In the genomic region with DNA sequence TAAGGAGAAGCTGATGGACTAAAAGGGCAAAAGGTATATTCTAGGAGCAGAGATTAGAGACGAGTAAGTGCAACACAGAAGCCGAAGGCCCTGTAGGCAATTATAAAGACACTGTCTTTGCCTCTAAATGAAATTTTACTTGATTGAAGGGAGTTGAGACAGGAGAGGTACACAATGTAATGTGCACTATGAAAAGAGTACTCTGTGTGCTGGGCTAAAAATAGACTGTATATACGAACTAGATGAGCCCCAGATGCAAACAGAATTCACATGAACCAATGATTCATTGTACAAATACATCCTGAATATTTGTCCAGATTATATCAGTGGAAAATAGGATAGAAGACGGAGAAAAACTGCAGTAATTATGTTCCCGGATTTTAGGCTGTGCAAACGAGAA, we compare ENCODE assay signal across 18 mouse cellular contexts. TPM values are rescaled to one million over a fixed set of nuclear protein-coding genes. Genes with fewer than 3 reads are reported as not detected.
"Had no signal": no experiment of that assay in that cellular context is flagged by ENCODE, and none has a peak within 500 bp of the region (broad histone marks: within the 10 kb centered on the region; RNA-seq: fewer than 3 reads in every experiment).

No protein-coding gene starts in this region.

- H3K27ac ChIP-seq: kidney, postnatal 0 days; limb, embryonic 12.5 days; liver, embryonic 14.5 days; midbrain, embryonic 12.5 days; neural tube, embryonic 15.5 days had no signal

- H3K36me3 ChIP-seq: limb, embryonic 12.5 days; midbrain, embryonic 12.5 days; neural tube, embryonic 15.5 days had no signal

- H3K9ac ChIP-seq: limb, embryonic 12.5 days; liver, embryonic 14.5 days; midbrain, embryonic 12.5 days; neural tube, embryonic 15.5 days had no signal

- H3K27me3 ChIP-seq: limb, embryonic 12.5 days; neural tube, embryonic 15.5 days had no signal

- H3K9me3 ChIP-seq: limb, embryonic 12.5 days; midbrain, embryonic 12.5 days; neural tube, embryonic 15.5 days had no signal

- DNase-seq: kidney, adult 8-10 months; kidney, postnatal 36 days; layer of hippocampus, adult 9-11 months; layer of hippocampus, postnatal 36 days; right cerebral cortex, adult 18-20 months; right cerebral cortex, postnatal 25 days; thymus, adult 18-20 months; thymus, postnatal 14 days had no signal

- H3K4me1 ChIP-seq: limb, embryonic 12.5 days; midbrain, embryonic 12.5 days; neural tube, embryonic 15.5 days had no signal

- ATAC-seq: intestine, postnatal 0 days had no signal

- H3K4me2 ChIP-seq: limb, embryonic 12.5 days; midbrain, embryonic 12.5 days; neural tube, embryonic 15.5 days had no signal

- H3K4me3 ChIP-seq: limb, embryonic 12.5 days; midbrain, embryonic 12.5 days; neural tube, embryonic 15.5 days had no signal

RNA-seq across cellular contexts. Expression of gene Serpina7, which starts 57.1 kb away (rescaled TPM):
- polyA plus RNA-seq: limb, embryonic 12.5 days; midbrain, embryonic 12.5 days; midbrain, postnatal 0 days; neural tube, embryonic 15.5 days; small intestine, adult 2 months had no signal

RNA-seq across cellular contexts. Expression of gene 4930513O06Rik, which starts 58.1 kb away (rescaled TPM):
- polyA plus RNA-seq: intestine, postnatal 0 days; kidney, postnatal 0 days; limb, embryonic 12.5 days; liver, adult 2 months; midbrain, embryonic 12.5 days; midbrain, postnatal 0 days; neural tube, embryonic 11.5 days; neural tube, embryonic 15.5 days; small intestine, adult 2 months had no signal
